Mouse (Mus musculus): Measurements from ENCODE around the gene Carmil2. TPM values are rescaled to one million over a fixed set of nuclear protein-coding genes. Genes with fewer than 3 reads are reported as not detected.

Gene Carmil2
- polyA plus RNA-seq (2012; rRNA removed) = 1.2 TPM in 2 replicates

- TF ChIP-seq CTCF (IDR thresholded peaks at IDR 0.05; ENCODE audit: control insufficient read depth, insufficient read depth, insufficient replicate concordance, low read depth, low read length) = peak; percentile 70; the same call in 1 of the 2 replicates
- TF ChIP-seq POLR2A (IDR thresholded peaks at IDR 0.05; ENCODE audit: control insufficient read depth, low read depth, low read length) = no peak
- Histone ChIP-seq H3K27ac (ENCODE audit: control insufficient read depth, insufficient read depth, low read depth, low read length) (no peak within 1 kb of the TSS), H3K27me3 (ENCODE audit: control insufficient read depth, insufficient read depth, low read length) (no peaks in the 10 kb centered on the region), H3K36me3 (ENCODE audit: control insufficient read depth, insufficient read depth, low read length) (peaks cover 6% of the 10 kb centered on the region), H3K4me1 (ENCODE audit: control insufficient read depth, insufficient read depth, low read length) (peaks cover 4% of the 10 kb centered on the region), H3K4me3 (ENCODE audit: control insufficient read depth, low read depth, low read length) (peak within 1 kb of the TSS; percentile 12; the same call in 1 of the 2 replicates)
These were observed at the start of gene Carmil2 for GRCm38 (mm10) chr8:105685796-105686308. Gene Carmil2, plus strand, starts transcription at chr8:105686274.

GRCm38 (mm10) chr8:105636963-105637510 lies 49.0 kb upstream of the Carmil2 start, which contains the start of gene Agrp:
Gene Agrp, minus strand, starts transcription at chr8:105637393.
- peak within 1 kb of the TSS; percentile 97 for H3K4me3 ChIP-seq (ENCODE audit: control insufficient read depth, low read depth, low read length)
- H3K27me3 ChIP-seq (ENCODE audit: control insufficient read depth, insufficient read depth, low read length) = no peaks in the 10 kb centered on the region
- H3K27ac ChIP-seq (ENCODE audit: control insufficient read depth, insufficient read depth, low read depth, low read length) = peak within 1 kb of the TSS; percentile 90
- no peaks in the 10 kb centered on the region for H3K36me3 ChIP-seq (ENCODE audit: control insufficient read depth, insufficient read depth, low read length)
- no peak for TF ChIP-seq POLR2A (IDR thresholded peaks at IDR 0.05; ENCODE audit: control insufficient read depth, low read depth, low read length)
- no peak for TF ChIP-seq CTCF (IDR thresholded peaks at IDR 0.05; ENCODE audit: control insufficient read depth, insufficient read depth, insufficient replicate concordance, low read depth, low read length)
- peaks cover 2% of the 10 kb centered on the region; the same call in 1 of the 2 replicates for H3K4me1 ChIP-seq (ENCODE audit: control insufficient read depth, insufficient read depth, low read length)

- Histone ChIP-seq H3K27ac (ENCODE audit: control insufficient read depth, insufficient read depth, low read depth, low read length) (peak overlapping the region; percentile 90), H3K4me1 (ENCODE audit: control insufficient read depth, insufficient read depth, low read length) (peaks cover 2% of the 10 kb centered on the region; the same call in 1 of the 2 replicates), H3K4me3 (ENCODE audit: control insufficient read depth, low read depth, low read length) (peak overlapping the region; percentile 85), H3K27me3 (ENCODE audit: control insufficient read depth, insufficient read depth, low read length) (no peaks in the 10 kb centered on the region), H3K36me3 (ENCODE audit: control insufficient read depth, insufficient read depth, low read length) (no peaks in the 10 kb centered on the region)
- no peak for TF ChIP-seq POLR2A (IDR thresholded peaks at IDR 0.05; ENCODE audit: control insufficient read depth, low read depth, low read length)
- TF ChIP-seq CTCF (IDR thresholded peaks at IDR 0.05; ENCODE audit: control insufficient read depth, insufficient read depth, insufficient replicate concordance, low read depth, low read length) = no peak
These were observed 48.5 kb upstream of the Carmil2 start for GRCm38 (mm10) chr8:105637601-105638041.

- no peaks in the 10 kb centered on the region for H3K27me3 ChIP-seq (ENCODE audit: control insufficient read depth, insufficient read depth, low read length)
- no peaks in the 10 kb centered on the region for H3K36me3 ChIP-seq (ENCODE audit: control insufficient read depth, insufficient read depth, low read length)
- TF ChIP-seq POLR2A (IDR thresholded peaks at IDR 0.05; ENCODE audit: control insufficient read depth, low read depth, low read length) (no peak), CTCF (IDR thresholded peaks at IDR 0.05; ENCODE audit: control insufficient read depth, insufficient read depth, insufficient replicate concordance, low read depth, low read length) (no peak)
- H3K4me1 ChIP-seq (ENCODE audit: control insufficient read depth, insufficient read depth, low read length) = peaks cover 2% of the 10 kb centered on the region; the same call in 1 of the 2 replicates
- no peak overlapping the region for H3K4me3 ChIP-seq (ENCODE audit: control insufficient read depth, low read depth, low read length)
- no peak overlapping the region for H3K27ac ChIP-seq (ENCODE audit: control insufficient read depth, insufficient read depth, low read depth, low read length)
These were observed 47.6 kb upstream of the Carmil2 start for GRCm38 (mm10) chr8:105638510-105638909.

DNA sequence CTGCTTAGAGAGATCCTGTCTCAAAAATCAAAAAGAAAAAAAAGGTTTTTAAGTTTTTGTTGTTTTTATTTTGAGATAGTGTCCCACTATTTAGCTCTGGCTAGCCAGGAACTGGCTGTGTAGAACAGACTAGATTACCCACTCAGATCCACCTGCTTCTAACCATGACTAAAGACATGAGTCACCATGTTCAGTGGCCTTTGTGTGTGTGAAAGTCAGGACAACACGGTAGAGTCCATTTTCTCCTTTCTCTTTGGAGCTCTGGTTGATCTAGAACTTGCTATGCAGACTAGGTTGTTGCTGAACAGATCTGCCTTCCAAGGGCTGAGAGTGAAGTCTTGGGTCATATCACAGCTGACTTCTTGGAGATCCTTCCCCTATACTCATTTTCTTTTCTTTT lies 46.2 kb upstream of the Carmil2 start:
- H3K4me3 ChIP-seq (ENCODE audit: control insufficient read depth, low read depth, low read length) = no peak overlapping the region
- H3K36me3 ChIP-seq (ENCODE audit: control insufficient read depth, insufficient read depth, low read length) = no peaks in the 10 kb centered on the region
- TF ChIP-seq POLR2A (IDR thresholded peaks at IDR 0.05; ENCODE audit: control insufficient read depth, low read depth, low read length) (no peak), CTCF (IDR thresholded peaks at IDR 0.05; ENCODE audit: control insufficient read depth, insufficient read depth, insufficient replicate concordance, low read depth, low read length) (no peak)
- H3K4me1 ChIP-seq (ENCODE audit: control insufficient read depth, insufficient read depth, low read length) = peaks cover 2% of the 10 kb centered on the region; the same call in 1 of the 2 replicates
- no peaks in the 10 kb centered on the region for H3K27me3 ChIP-seq (ENCODE audit: control insufficient read depth, insufficient read depth, low read length)
- no peak overlapping the region for H3K27ac ChIP-seq (ENCODE audit: control insufficient read depth, insufficient read depth, low read depth, low read length)

- H3K36me3 ChIP-seq (ENCODE audit: control insufficient read depth, insufficient read depth, low read length) = no peaks in the 10 kb centered on the region
- TF ChIP-seq CTCF (IDR thresholded peaks at IDR 0.05; ENCODE audit: control insufficient read depth, insufficient read depth, insufficient replicate concordance, low read depth, low read length) (no peak), POLR2A (IDR thresholded peaks at IDR 0.05; ENCODE audit: control insufficient read depth, low read depth, low read length) (no peak)
- H3K27me3 ChIP-seq (ENCODE audit: control insufficient read depth, insufficient read depth, low read length) = no peaks in the 10 kb centered on the region
- H3K4me1 ChIP-seq (ENCODE audit: control insufficient read depth, insufficient read depth, low read length) = peaks cover 2% of the 10 kb centered on the region; the same call in 1 of the 2 replicates
- no peak overlapping the region for H3K27ac ChIP-seq (ENCODE audit: control insufficient read depth, insufficient read depth, low read depth, low read length)
- H3K4me3 ChIP-seq (ENCODE audit: control insufficient read depth, low read depth, low read length) = no peak overlapping the region
These were observed 45.6 kb upstream of the Carmil2 start for GRCm38 (mm10) chr8:105640511-105640910.

DNA sequence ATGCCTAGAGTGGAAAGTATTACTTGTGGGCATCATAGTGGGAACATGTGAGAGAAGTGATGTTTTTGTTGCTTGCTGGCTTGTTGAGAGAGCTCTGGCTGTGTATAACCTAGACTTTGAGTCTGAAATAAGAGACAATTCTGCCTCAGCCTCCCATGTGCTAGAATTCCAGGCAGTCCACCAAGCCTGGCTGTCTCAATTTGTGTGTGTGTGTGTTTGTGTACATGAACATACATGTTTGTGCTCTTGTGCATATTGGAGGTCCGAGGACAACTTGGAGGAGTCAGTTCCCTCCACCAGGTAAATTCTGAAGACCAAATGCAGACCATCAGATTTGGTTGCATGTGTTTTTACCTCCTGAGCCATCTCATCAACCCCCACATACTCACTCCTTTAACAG lies 40.9 kb upstream of the Carmil2 start:
- no peak for TF ChIP-seq CTCF (IDR thresholded peaks at IDR 0.05; ENCODE audit: control insufficient read depth, insufficient read depth, insufficient replicate concordance, low read depth, low read length)
- no peak for TF ChIP-seq POLR2A (IDR thresholded peaks at IDR 0.05; ENCODE audit: control insufficient read depth, low read depth, low read length)
- Histone ChIP-seq H3K36me3 (ENCODE audit: control insufficient read depth, insufficient read depth, low read length) (no peaks in the 10 kb centered on the region), H3K27me3 (ENCODE audit: control insufficient read depth, insufficient read depth, low read length) (no peaks in the 10 kb centered on the region), H3K4me1 (ENCODE audit: control insufficient read depth, insufficient read depth, low read length) (no peaks in the 10 kb centered on the region), H3K27ac (ENCODE audit: control insufficient read depth, insufficient read depth, low read depth, low read length) (no peak overlapping the region), H3K4me3 (ENCODE audit: control insufficient read depth, low read depth, low read length) (no peak overlapping the region)
